Mouse (Mus musculus): ENCODE data around the gene Cdhr3.
"Not testable (repeated sequence)": the region's sequence is repeated elsewhere in the genome, so short reads cannot be mapped to it uniquely, and the experiment has no call there.

Gene Cdhr3

GRCm38 (mm10) chr12:33076309-33076708 is 16.4 kb downstream of the Cdhr3 start:
- no peak for DNase-seq (ENCODE audit: low spot score in 2 of 2)

GRCm38 (mm10) chr12:33071901-33072672 is 20.6 kb downstream of the Cdhr3 start:
- peak; percentile 36 to 58 for DNase-seq (ENCODE audit: low spot score in 2 of 2)

DNA sequence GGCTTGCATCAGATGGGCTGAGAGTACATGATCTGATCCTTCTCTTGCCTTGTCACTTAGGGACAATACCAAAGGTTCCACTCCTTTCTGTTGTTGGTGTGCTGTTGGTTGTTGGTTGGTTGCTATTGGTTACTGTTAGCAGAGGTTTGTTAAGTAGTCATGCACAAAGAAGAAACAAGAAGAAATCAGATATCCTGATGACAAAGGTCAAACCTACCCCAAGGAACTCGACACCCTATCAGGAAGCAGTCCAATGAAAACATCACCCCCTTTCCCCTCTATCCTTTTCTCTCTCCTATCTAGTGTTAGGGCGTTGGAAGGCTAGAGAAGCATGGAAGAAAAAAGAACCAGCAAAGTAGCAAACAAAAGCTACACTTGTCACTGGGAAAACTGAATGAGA is 23.7 kb downstream of the Cdhr3 start:
- no peak for DNase-seq (ENCODE audit: low spot score in 2 of 2)

DNA sequence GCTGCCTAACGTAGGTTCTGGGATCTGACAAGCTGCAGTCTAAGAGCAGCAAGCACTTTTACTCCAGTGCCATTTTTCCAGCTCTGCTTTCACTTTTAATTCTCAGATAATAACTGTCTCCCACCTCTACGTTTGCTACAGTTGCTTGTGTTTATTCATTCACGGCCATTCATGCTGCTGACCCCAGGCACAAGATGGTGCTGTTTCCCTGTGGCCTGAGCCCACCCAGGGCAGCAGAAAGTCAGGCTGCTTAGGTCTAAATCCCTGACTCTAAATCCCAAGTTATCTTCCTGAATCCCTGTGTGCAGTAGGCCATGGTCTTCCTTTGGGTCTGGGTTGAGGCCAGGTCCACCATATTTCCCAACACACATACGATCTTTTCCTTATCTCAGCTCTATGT is 26.3 kb downstream of the Cdhr3 start:
- no peak for DNase-seq (ENCODE audit: low spot score in 2 of 2)

- peak; percentile 31 to 42 for DNase-seq (ENCODE audit: low spot score in 2 of 2)
Measured at GRCm38 (mm10) chr12:33065162-33065561, 27.5 kb downstream of the Cdhr3 start.

DNA sequence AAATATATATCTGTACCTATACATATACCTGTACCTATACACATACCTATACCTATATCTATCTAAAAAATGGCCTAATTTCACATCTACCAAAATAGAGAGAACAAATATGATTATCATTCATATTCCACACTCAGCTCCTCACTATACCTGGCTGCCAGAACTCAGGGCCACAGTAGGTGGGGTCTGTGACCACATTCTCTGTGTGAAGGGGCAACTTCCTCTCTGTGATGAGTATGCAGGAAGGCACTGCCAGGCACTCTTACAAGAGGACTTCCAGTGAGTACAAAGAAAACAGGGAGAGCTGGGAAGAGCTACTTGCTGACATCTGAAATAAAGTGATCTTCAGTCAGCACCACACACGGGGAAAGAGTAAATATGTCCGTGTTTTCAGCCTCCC is 28.4 kb downstream of the Cdhr3 start:
- DNase-seq (ENCODE audit: low spot score in 2 of 2): no peak

DNA sequence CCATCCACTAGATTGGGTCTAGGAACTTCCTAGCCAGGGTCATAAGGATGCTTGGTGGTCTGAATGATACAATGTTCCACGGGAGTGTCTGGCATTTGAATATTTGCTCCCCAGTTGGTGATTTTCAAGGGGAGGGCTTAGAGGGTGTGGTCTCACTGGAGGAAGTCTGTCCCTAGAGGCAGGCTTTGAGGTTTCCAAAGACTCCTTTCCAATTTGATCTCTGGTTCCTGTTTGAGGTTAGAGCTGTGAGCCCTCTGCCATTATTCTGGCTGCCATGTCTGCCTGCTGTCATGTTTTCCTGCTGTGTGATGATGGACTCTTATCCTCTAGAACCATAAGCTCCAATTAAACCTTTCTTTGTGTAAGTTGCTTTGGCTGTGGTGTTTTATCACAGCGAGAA is 29.4 kb downstream of the Cdhr3 start:
- DNase-seq (ENCODE audit: low spot score in 2 of 2): no peak

DNA sequence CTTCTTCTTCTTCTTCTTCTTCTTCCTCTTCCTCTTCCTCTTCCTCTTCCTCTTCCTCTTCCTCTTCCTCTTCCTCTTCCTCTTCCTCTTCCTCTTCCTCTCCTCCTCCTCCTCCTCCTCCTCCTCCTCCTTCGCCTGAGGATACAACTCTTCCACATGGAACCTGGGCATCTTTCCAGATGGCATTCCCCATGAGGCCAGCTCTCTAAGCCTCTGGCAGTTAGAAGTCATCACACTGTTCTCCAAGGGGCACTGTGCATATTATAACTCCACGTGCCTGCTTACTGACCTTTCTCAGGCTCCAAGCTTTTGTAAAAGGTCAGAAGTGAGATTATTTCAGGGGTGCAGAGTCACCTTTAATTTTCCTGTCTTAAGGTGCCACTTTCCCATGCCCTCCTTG is 30.3 kb downstream of the Cdhr3 start:
- DNase-seq (ENCODE audit: low spot score in 2 of 2): not testable (repeated sequence)

GRCm38 (mm10) chr12:33061651-33062050 is 31.0 kb downstream of the Cdhr3 start:
- peak; percentile 68 to 80 for DNase-seq (ENCODE audit: low spot score in 2 of 2)

GRCm38 (mm10) chr12:33057231-33058048 is 35.2 kb downstream of the Cdhr3 start:
- no peak for DNase-seq (ENCODE audit: low spot score in 2 of 2)

- DNase-seq (ENCODE audit: low spot score in 2 of 2): no peak
Measured at GRCm38 (mm10) chr12:33056574-33056973, 36.1 kb downstream of the Cdhr3 start.

- DNase-seq (ENCODE audit: low spot score in 2 of 2): no peak
Measured at GRCm38 (mm10) chr12:33056074-33056473, 36.6 kb downstream of the Cdhr3 start.

GRCm38 (mm10) chr12:33053746-33054145 is 38.9 kb downstream of the Cdhr3 start:
- DNase-seq (ENCODE audit: low spot score in 2 of 2): no peak

DNA sequence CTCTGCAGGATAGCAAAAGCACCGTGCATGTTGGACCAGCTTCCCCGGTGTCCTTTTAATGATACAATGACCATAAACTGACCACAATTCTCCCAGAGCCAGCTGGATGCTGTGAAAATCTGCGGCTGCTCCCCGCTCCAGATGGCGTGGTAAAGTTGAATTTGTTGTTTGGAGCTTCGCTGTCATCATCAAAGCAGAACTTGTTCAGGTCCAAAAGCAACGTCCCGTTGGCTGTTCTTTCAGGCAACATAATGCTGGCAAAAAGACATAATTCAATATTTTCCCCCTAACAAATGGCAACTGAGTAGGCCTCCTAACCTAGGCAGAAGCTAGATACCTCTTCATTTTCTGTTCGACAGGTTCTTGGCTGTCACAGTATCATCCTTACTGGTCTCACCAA is 39.4 kb downstream of the Cdhr3 start:
- no peak for DNase-seq (ENCODE audit: low spot score in 2 of 2)

DNA sequence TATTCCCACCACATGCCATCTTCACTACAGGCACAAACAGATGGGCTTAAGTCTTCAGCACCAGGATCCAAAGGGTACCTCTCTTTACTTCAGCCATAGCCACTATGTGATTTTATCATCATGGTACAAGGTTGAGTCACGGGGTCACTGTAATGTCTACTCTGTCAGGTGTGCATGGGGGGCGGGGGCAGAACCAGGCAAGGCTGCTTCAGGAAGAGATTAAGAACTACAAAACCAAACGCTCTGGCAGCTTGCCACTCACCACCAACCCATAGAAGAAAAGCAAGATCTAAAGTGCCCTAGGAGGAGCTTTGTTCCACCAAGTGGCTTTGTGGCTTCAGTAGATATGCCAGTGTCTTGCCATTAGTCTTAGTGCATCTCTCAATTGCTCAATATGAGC is 44.3 kb downstream of the Cdhr3 start:
- no peak for DNase-seq (ENCODE audit: low spot score in 2 of 2)

- DNase-seq (ENCODE audit: low spot score in 2 of 2): no peak
Measured at GRCm38 (mm10) chr12:33046434-33046833, 46.2 kb downstream of the Cdhr3 start.

DNA sequence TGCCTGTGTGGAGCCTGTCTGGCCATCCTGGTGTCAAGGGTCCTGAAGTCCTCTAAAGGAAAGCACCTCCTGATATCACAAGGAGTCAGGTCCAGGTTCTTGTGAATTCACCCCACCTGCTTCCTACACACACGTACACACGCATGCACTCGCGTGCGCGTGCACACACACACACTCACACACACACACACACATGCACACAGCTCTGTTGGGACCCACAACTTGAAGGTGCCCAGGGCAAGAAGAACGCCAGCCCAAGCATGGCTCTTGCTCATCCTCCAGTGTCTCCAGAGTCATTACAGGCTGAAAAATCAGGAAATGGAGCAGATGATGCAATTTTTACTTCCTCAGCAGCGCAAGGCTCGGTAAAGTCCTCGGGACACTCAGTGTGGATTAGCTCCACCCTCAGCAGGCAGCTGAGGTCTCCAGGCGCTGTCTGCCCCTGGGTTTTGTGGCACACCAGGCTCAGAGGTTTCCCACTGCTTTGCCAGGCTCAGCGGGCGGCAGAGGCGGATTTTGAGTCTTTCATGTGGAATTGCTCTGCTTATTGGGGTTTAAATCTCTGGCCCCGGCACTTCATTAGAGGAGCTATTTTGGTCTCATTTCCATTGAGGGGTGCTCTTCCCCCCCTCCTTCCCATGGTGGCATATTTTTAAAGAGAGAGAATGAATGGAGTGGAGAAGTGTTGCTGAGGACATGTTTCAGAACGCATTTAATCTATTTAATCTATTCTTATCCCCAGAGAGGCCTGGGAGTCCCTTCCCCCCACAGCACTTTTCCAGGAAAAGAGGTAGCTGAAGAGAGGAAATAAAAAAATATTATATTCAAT is 46.9 kb downstream of the Cdhr3 start:
- no peak for DNase-seq (ENCODE audit: low spot score in 2 of 2)

GRCm38 (mm10) chr12:33041476-33041875 is 51.2 kb downstream of the Cdhr3 start:
- no peak for DNase-seq (ENCODE audit: low spot score in 2 of 2)

DNA sequence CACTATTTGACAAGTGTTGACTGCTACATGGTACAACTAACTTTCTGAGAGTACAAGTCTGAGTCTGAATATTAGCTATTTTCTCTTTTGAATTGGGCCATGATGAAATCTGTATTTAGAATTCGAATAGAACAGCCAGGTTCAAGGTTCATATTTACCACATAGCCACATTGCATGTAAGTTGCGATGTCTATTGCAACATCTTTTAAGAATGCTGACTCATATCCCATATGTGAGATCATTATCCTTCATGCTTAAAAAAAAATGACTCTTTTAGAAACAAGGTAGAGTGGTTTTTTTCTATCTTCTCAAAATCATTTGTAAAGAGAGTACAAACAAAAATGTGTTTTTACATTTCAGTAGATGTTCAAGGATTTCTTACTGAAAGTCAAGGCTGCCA is 51.9 kb downstream of the Cdhr3 start:
- no peak for DNase-seq (ENCODE audit: low spot score in 2 of 2)

- no peak for DNase-seq (ENCODE audit: low spot score in 2 of 2)
Measured at GRCm38 (mm10) chr12:33038676-33039075, 54.0 kb downstream of the Cdhr3 start.

- peak; percentile 82 to 89 for DNase-seq (ENCODE audit: low spot score in 2 of 2)
Measured at GRCm38 (mm10) chr12:33035719-33036521, 56.8 kb downstream of the Cdhr3 start.

All from frontal cortex, postnatal 36 days (tissue).